ENCODE assay signal across 12 mouse cellular contexts in genomic region chr10:25311554-25312212, GRCm38 (mm10). TPM values are rescaled to one million over a fixed set of nuclear protein-coding genes. Genes with fewer than 3 reads are reported as not detected.
A peak's percentile ranks its signal among the peaks of the same experiment; 100 is the strongest.
DNase-seq lines count a peak whose midpoint lies in the region; ATAC-seq and TF ChIP-seq lines count a peak whose summit lies in the region.
"Had no signal": no experiment of that assay in that cellular context is flagged by ENCODE, and none has a peak within 500 bp of the region (broad histone marks: within the 10 kb centered on the region; RNA-seq: fewer than 3 reads in every experiment).

No protein-coding gene starts in this region.

- no peak for DNase-seq in hindbrain, embryonic 11.5 days (ENCODE audit: low spot score)
- DNase-seq in ES-E14 (ENCODE audit: low read depth, low spot score), result no peak
- peak; percentile 40 for DNase-seq in forebrain, postnatal 0 days
- peak; percentile 52 for DNase-seq in midbrain, postnatal 0 days (ENCODE audit: low spot score)
- DNase-seq in layer of hippocampus, postnatal 14 days (ENCODE audit: low spot score in 2 of 2), result no peak
- no peak for DNase-seq in right cerebral cortex, adult 18-20 months
- no peak for DNase-seq in urinary bladder, adult 2 months (ENCODE audit: low spot score)
- DNase-seq: heart, postnatal 36 days had no signal

- no peaks in the 10 kb centered on the region for H3K36me3 ChIP-seq in hindbrain, embryonic 12.5 days
- H3K36me3 ChIP-seq in hindbrain, embryonic 11.5 days (ENCODE audit: control insufficient read depth, insufficient read depth, low read length), result no peaks in the 10 kb centered on the region
- no peaks in the 10 kb centered on the region for H3K36me3 ChIP-seq in ES-E14 (ENCODE audit: control insufficient read depth, insufficient read depth, low read length, poor library complexity, severe bottlenecking)
- no peaks in the 10 kb centered on the region for H3K36me3 ChIP-seq in forebrain, postnatal 0 days (ENCODE audit: insufficient read depth)
- H3K36me3 ChIP-seq in midbrain, postnatal 0 days (ENCODE audit: insufficient read depth, low read length), result no peaks in the 10 kb centered on the region
- H3K36me3 ChIP-seq: embryonic facial prominence, embryonic 13.5 days; lung, embryonic 15.5 days; stomach, embryonic 15.5 days had no signal

- 46% methylated on average over 9 of the region's 9 CpGs for WGBS in hindbrain, embryonic 12.5 days
- 65% methylated on average over 9 of the region's 9 CpGs for WGBS in hindbrain, embryonic 11.5 days
- 9% methylated on average over 9 of the region's 9 CpGs for WGBS in forebrain, postnatal 0 days
- WGBS in midbrain, postnatal 0 days, result 38% methylated on average over 9 of the region's 9 CpGs

- no peaks in the 10 kb centered on the region for H3K27me3 ChIP-seq in hindbrain, embryonic 12.5 days
- no peaks in the 10 kb centered on the region for H3K27me3 ChIP-seq in hindbrain, embryonic 11.5 days (ENCODE audit: control insufficient read depth, insufficient read depth, low read length)
- no peaks in the 10 kb centered on the region for H3K27me3 ChIP-seq in forebrain, postnatal 0 days (ENCODE audit: insufficient read depth, low read length)
- H3K27me3 ChIP-seq in midbrain, postnatal 0 days (ENCODE audit: insufficient read depth, low read length), result no peaks in the 10 kb centered on the region
- H3K27me3 ChIP-seq: embryonic facial prominence, embryonic 13.5 days; lung, embryonic 15.5 days; stomach, embryonic 15.5 days had no signal

- no peak overlapping the region for H3K4me3 ChIP-seq in hindbrain, embryonic 12.5 days
- H3K4me3 ChIP-seq in hindbrain, embryonic 11.5 days (ENCODE audit: low read depth, low read length), result no peak overlapping the region
- H3K4me3 ChIP-seq in ES-E14 (ENCODE audit: insufficient read depth in 1 of 2, low read depth in 1 of 2, low read length in 2 of 2, poor library complexity in 1 of 2, severe bottlenecking in 1 of 2), result no peak overlapping the region
- no peak overlapping the region for H3K4me3 ChIP-seq in forebrain, postnatal 0 days (ENCODE audit: low read depth, low read length)
- H3K4me3 ChIP-seq in midbrain, postnatal 0 days (ENCODE audit: low read depth, low read length), result no peak overlapping the region
- H3K4me3 ChIP-seq: embryonic facial prominence, embryonic 13.5 days; lung, embryonic 15.5 days; stomach, embryonic 15.5 days had no signal

- no peak overlapping the region for H3K9ac ChIP-seq in hindbrain, embryonic 12.5 days
- no peak overlapping the region for H3K9ac ChIP-seq in hindbrain, embryonic 11.5 days (ENCODE audit: low read depth, low read length)
- H3K9ac ChIP-seq in ES-E14 (ENCODE audit: insufficient read depth, low read depth, low read length, poor library complexity, severe bottlenecking), result no peak overlapping the region
- no peak overlapping the region for H3K9ac ChIP-seq in forebrain, postnatal 0 days
- H3K9ac ChIP-seq in midbrain, postnatal 0 days (replicated peaks; ENCODE audit: low read length, poor library complexity, severe bottlenecking), result no peak overlapping the region
- H3K9ac ChIP-seq: embryonic facial prominence, embryonic 13.5 days; lung, embryonic 15.5 days; stomach, embryonic 15.5 days had no signal

- in situ Hi-C loops in ES-E14 (cut with MboI; ENCODE audit: low sequenced_read_pairs in 2 of 2, unreplicated experiment in 2 of 2), result no loop called here

- no peak overlapping the region for H3K27ac ChIP-seq in hindbrain, embryonic 12.5 days
- H3K27ac ChIP-seq in hindbrain, embryonic 11.5 days (ENCODE audit: low read depth, low read length), result no peak overlapping the region
- no peak overlapping the region for H3K27ac ChIP-seq in ES-E14 (ENCODE audit: insufficient read depth, low read depth, low read length, poor library complexity, severe bottlenecking)
- H3K27ac ChIP-seq in forebrain, postnatal 0 days (ENCODE audit: low read depth, low read length), result no peak overlapping the region
- H3K27ac ChIP-seq in midbrain, postnatal 0 days (ENCODE audit: low read depth, low read length), result no peak overlapping the region
- H3K27ac ChIP-seq: embryonic facial prominence, embryonic 13.5 days; lung, embryonic 15.5 days; stomach, embryonic 15.5 days had no signal

- no peak overlapping the region for H3K4me2 ChIP-seq in hindbrain, embryonic 12.5 days (replicated peaks)
- no peak overlapping the region for H3K4me2 ChIP-seq in hindbrain, embryonic 11.5 days (replicated peaks; ENCODE audit: low read depth, low read length)
- no peak overlapping the region for H3K4me2 ChIP-seq in forebrain, postnatal 0 days (ENCODE audit: low read depth)
- H3K4me2 ChIP-seq in midbrain, postnatal 0 days (ENCODE audit: low read depth, low read length, poor library complexity, severe bottlenecking), result no peak overlapping the region
- H3K4me2 ChIP-seq: embryonic facial prominence, embryonic 13.5 days; lung, embryonic 15.5 days; stomach, embryonic 15.5 days had no signal

- ATAC-seq in hindbrain, embryonic 12.5 days (ENCODE audit: low FRiP score), result peak; percentile 69; the same call in 1 of the 2 replicates
- ATAC-seq in hindbrain, embryonic 11.5 days (ENCODE audit: low FRiP score), result no peak
- ATAC-seq in forebrain, postnatal 0 days, result peak; percentile 73
- 0 out of 2 replicates have a peak, but pooled peaks have one; percentile 16 for ATAC-seq in midbrain, postnatal 0 days (ENCODE audit: low FRiP score)

- H3K9me3 ChIP-seq in hindbrain, embryonic 12.5 days (replicated peaks), result no peaks in the 10 kb centered on the region
- H3K9me3 ChIP-seq in hindbrain, embryonic 11.5 days (ENCODE audit: control insufficient read depth, low read length), result no peaks in the 10 kb centered on the region
- no peaks in the 10 kb centered on the region for H3K9me3 ChIP-seq in ES-E14 (ENCODE audit: control insufficient read depth, insufficient read depth, low read depth, low read length)
- H3K9me3 ChIP-seq in forebrain, postnatal 0 days (ENCODE audit: low read length), result no peaks in the 10 kb centered on the region
- no peaks in the 10 kb centered on the region for H3K9me3 ChIP-seq in midbrain, postnatal 0 days (ENCODE audit: low read length)
- H3K9me3 ChIP-seq: embryonic facial prominence, embryonic 13.5 days; lung, embryonic 15.5 days; stomach, embryonic 15.5 days had no signal

- H3K4me1 ChIP-seq in hindbrain, embryonic 12.5 days, result peaks cover 3% of the 10 kb centered on the region; the same call in 1 of the 2 replicates
- H3K4me1 ChIP-seq in hindbrain, embryonic 11.5 days (replicated peaks; ENCODE audit: control insufficient read depth, insufficient read depth, low read length), result no peaks in the 10 kb centered on the region; the same call in 1 of the 2 replicates
- H3K4me1 ChIP-seq in ES-E14 (ENCODE audit: control insufficient read depth in 2 of 2, insufficient read depth in 2 of 2, low read length in 2 of 2, poor library complexity in 1 of 2), result peaks cover 12 to 15% of the 10 kb centered on the region in 2 experiments
- H3K4me1 ChIP-seq in forebrain, postnatal 0 days (ENCODE audit: insufficient read depth), result peaks cover 5% of the 10 kb centered on the region; the same call in 1 of the 2 replicates
- H3K4me1 ChIP-seq in midbrain, postnatal 0 days (ENCODE audit: insufficient read depth, low read length), result 0 out of 2 replicates have a peak, but pooled peaks cover 2% of the 10 kb centered on the region
- H3K4me1 ChIP-seq: stomach, embryonic 15.5 days had no signal

- no peak for TF ChIP-seq CTCF in forebrain, postnatal 0 days (IDR thresholded peaks at IDR 0.05; ENCODE audit: low read depth)
- TF ChIP-seq CTCF in midbrain, postnatal 0 days (IDR thresholded peaks at IDR 0.05), result no peak

TF ChIP-seq in ES-E14, 5 proteins besides CTCF, POLR2A, EP300 and RAD21:
- TF ChIP-seq ZNF384 (IDR thresholded peaks at IDR 0.05; ENCODE audit: low read depth, low read length) (no peak), MAFK (IDR thresholded peaks at IDR 0.05; ENCODE audit: insufficient read depth, low read depth, low read length) (peak; percentile 60; the same call in 1 of the 2 replicates)

RNA-seq across cellular contexts. Expression of gene Akap7, which starts 4.0 kb away (rescaled TPM):
- polyA plus RNA-seq in hindbrain, embryonic 12.5 days (2016; fragmentation: Nextera tagmentation; extraction: Ambion mirVana), result 22.8 TPM in 2 replicates
- polyA plus RNA-seq in hindbrain, embryonic 11.5 days (2014; fragmentation: Nextera tagmentation; extraction: Ambion mirVana), result 17.7 and 22.6 TPM in 2 replicates
- 12.8 and 13.5 TPM in 2 replicates for total RNA-seq in ES-E14 (2012; rRNA removed)
- total RNA-seq in forebrain, postnatal 0 days (2014; rRNA removed), result 106 and 159 TPM in 2 replicates
- 64.2 and 66.5 TPM in 2 replicates for polyA plus RNA-seq in forebrain, postnatal 0 days (2015; fragmentation: Nextera tagmentation; extraction: Ambion mirVana)
- total RNA-seq in midbrain, postnatal 0 days (2014; rRNA removed), result 81.3 and 95.7 TPM in 2 replicates
- 70.5 and 73.2 TPM in 2 replicates for polyA plus RNA-seq in midbrain, postnatal 0 days (2015; fragmentation: Nextera tagmentation; extraction: Ambion mirVana)
- 10 to 100 TPM; 48.2 to 49.9 TPM for total RNA-seq in layer of hippocampus, postnatal 14 days (2021)
- 30.8 and 35.7 TPM in 2 replicates for polyA plus RNA-seq in urinary bladder, adult 2 months (2012; rRNA removed)

RNA-seq across cellular contexts. Expression of gene Epb41l2, which starts 47.9 kb away (rescaled TPM):
- polyA plus RNA-seq in hindbrain, embryonic 12.5 days (2016; fragmentation: Nextera tagmentation; extraction: Ambion mirVana), result 47.2 and 55.3 TPM in 2 replicates
- 42.4 and 47.1 TPM in 2 replicates for polyA plus RNA-seq in hindbrain, embryonic 11.5 days (2014; fragmentation: Nextera tagmentation; extraction: Ambion mirVana)
- total RNA-seq in ES-E14 (2012; rRNA removed), result 72.5 and 83.1 TPM in 2 replicates
- total RNA-seq in forebrain, postnatal 0 days (2014; rRNA removed), result 40.3 and 49.4 TPM in 2 replicates
- 13.2 and 19.3 TPM in 2 replicates for polyA plus RNA-seq in forebrain, postnatal 0 days (2015; fragmentation: Nextera tagmentation; extraction: Ambion mirVana)
- total RNA-seq in midbrain, postnatal 0 days (2014; rRNA removed), result 51.7 and 58.9 TPM in 2 replicates
- 21.8 and 22.0 TPM in 2 replicates for polyA plus RNA-seq in midbrain, postnatal 0 days (2015; fragmentation: Nextera tagmentation; extraction: Ambion mirVana)
- total RNA-seq in layer of hippocampus, postnatal 14 days (2021), result 100 to 1,000 TPM; 165 to 192 TPM
- 77.6 and 88.4 TPM in 2 replicates for polyA plus RNA-seq in urinary bladder, adult 2 months (2012; rRNA removed)

Comparison
In these comparisons a context has a peak if more than half of its experiments do, and no peak if none do; other contexts are left out.
1. DNase-seq: peak in forebrain, postnatal 0 days (single experiment) and midbrain, postnatal 0 days (single experiment); none in hindbrain, embryonic 11.5 days (single experiment), ES-E14 (single experiment), layer of hippocampus, postnatal 14 days (0 of 2), right cerebral cortex, adult 18-20 months (single experiment) and urinary bladder, adult 2 months (single experiment).